Mouse (Mus musculus) gastrocnemius, postnatal 25 days (tissue): ENCODE results near the gene Ddc. TPM values are rescaled to one million over a fixed set of nuclear protein-coding genes. Genes with fewer than 3 reads are reported as not detected.

Source experiments
- DNase-seq: peaks from one replicate; pipeline ENCODE4 v3.0.0; 2022
- total RNA-seq, 2 experiments: library from RNA; stranded (reverse); gene quantifications; 1 replicate in 1 of 2; 2 replicates in 1 of 2; pipeline ENCODE4 v1.2.3; 2021

Gene Ddc
- total RNA-seq, 2 experiments from 2014 or later: 0.94 to 2.5 TPM

- no peak for DNase-seq
Observed at GRCm38 (mm10) chr11:11905518-11905917, 7.6 kb upstream of the Ddc start.

GRCm38 (mm10) chr11:11904995-11905394 lies 7.1 kb upstream of the Ddc start:
- DNase-seq: no peak

- DNase-seq: no peak
Observed at GRCm38 (mm10) chr11:11901509-11901908, 3.6 kb upstream of the Ddc start.

- DNase-seq: no peak
Observed at GRCm38 (mm10) chr11:11898496-11898895, 552 bp upstream of the Ddc start.

GRCm38 (mm10) chr11:11895479-11895878 lies 2.5 kb downstream of the Ddc start:
- no peak for DNase-seq

GRCm38 (mm10) chr11:11893769-11894168 lies 4.2 kb downstream of the Ddc start:
- DNase-seq: no peak

GRCm38 (mm10) chr11:11892993-11893602 lies 4.8 kb downstream of the Ddc start:
- DNase-seq: no peak

GRCm38 (mm10) chr11:11891832-11892231 lies 6.1 kb downstream of the Ddc start:
- no peak for DNase-seq

GRCm38 (mm10) chr11:11890139-11890741 lies 7.7 kb downstream of the Ddc start:
- no peak for DNase-seq

- no peak for DNase-seq
Observed at GRCm38 (mm10) chr11:11888727-11889126, 9.2 kb downstream of the Ddc start.

- DNase-seq: no peak
Observed at GRCm38 (mm10) chr11:11888051-11888450, 9.9 kb downstream of the Ddc start.

GRCm38 (mm10) chr11:11886403-11886998 lies 11.4 kb downstream of the Ddc start:
- DNase-seq: no peak

GRCm38 (mm10) chr11:11885921-11886320 lies 12.0 kb downstream of the Ddc start:
- no peak for DNase-seq

- DNase-seq: no peak
Observed at GRCm38 (mm10) chr11:11885246-11885643, 12.7 kb downstream of the Ddc start.

GRCm38 (mm10) chr11:11884533-11885245 lies 13.3 kb downstream of the Ddc start:
- no peak for DNase-seq

- DNase-seq: no peak
Observed at GRCm38 (mm10) chr11:11881783-11882155, 16.2 kb downstream of the Ddc start.

GRCm38 (mm10) chr11:11881026-11881782 lies 16.7 kb downstream of the Ddc start:
- DNase-seq: no peak

- no peak for DNase-seq
Observed at GRCm38 (mm10) chr11:11880351-11880750, 17.6 kb downstream of the Ddc start.

GRCm38 (mm10) chr11:11879699-11880002 lies 18.3 kb downstream of the Ddc start:
- no peak for DNase-seq

- peak; percentile 56 for DNase-seq
Observed at GRCm38 (mm10) chr11:11878981-11879698, 18.8 kb downstream of the Ddc start.

GRCm38 (mm10) chr11:11878278-11878980 lies 19.5 kb downstream of the Ddc start:
- DNase-seq: peak; percentile 78
